In the genomic region with DNA sequence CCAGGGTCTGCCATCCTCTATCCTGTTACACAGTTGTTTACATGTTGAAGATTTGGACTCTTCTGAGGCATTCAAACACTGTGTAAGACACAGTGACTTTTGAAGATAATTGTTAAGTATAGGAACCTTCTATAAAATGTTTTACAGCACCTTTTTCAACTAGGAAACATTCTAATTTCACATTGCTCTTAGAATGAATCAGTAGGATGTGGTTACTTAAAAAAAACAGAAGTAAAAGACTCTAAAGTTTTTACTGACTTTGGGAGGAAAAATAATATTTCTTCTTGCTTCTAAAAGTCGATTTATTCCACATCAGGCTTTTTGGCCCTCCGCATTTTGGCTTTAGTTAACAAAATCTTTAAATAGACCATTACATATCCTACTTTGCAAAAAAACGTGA, we compare ENCODE assay signal across 23 mouse cellular contexts.
DNase-seq lines count a peak whose midpoint lies in the region; ATAC-seq and TF ChIP-seq lines count a peak whose summit lies in the region.
"Had no signal": no experiment of that assay in that cellular context is flagged by ENCODE, and none has a peak within 500 bp of the region (broad histone marks: within the 10 kb centered on the region; RNA-seq: fewer than 3 reads in every experiment).

No protein-coding gene starts in this region.

- peaks cover 10% of the 10 kb centered on the region for H3K4me1 ChIP-seq in limb, embryonic 14.5 days (ENCODE audit: control insufficient read depth, insufficient read depth, low read length)
- H3K4me1 ChIP-seq in limb, embryonic 10.5 days: peaks cover 15% of the 10 kb centered on the region
- peaks cover 15% of the 10 kb centered on the region; the same call in 1 of the 2 replicates for H3K4me1 ChIP-seq in embryonic facial prominence, embryonic 15.5 days
- H3K4me1 ChIP-seq: embryonic facial prominence, embryonic 12.5 days; forebrain, embryonic 12.5 days had no signal

- no peaks in the 10 kb centered on the region for H3K27me3 ChIP-seq in limb, embryonic 14.5 days (ENCODE audit: control insufficient read depth, insufficient read depth, low read length)
- no peaks in the 10 kb centered on the region for H3K27me3 ChIP-seq in limb, embryonic 10.5 days (ENCODE audit: low read depth, poor library complexity, severe bottlenecking)
- no peaks in the 10 kb centered on the region for H3K27me3 ChIP-seq in embryonic facial prominence, embryonic 15.5 days
- H3K27me3 ChIP-seq: embryonic facial prominence, embryonic 12.5 days; forebrain, embryonic 12.5 days; Patski had no signal

- no peaks in the 10 kb centered on the region for H3K36me3 ChIP-seq in limb, embryonic 14.5 days (ENCODE audit: control insufficient read depth, insufficient read depth, low read length)
- no peaks in the 10 kb centered on the region for H3K36me3 ChIP-seq in limb, embryonic 10.5 days
- no peaks in the 10 kb centered on the region for H3K36me3 ChIP-seq in embryonic facial prominence, embryonic 15.5 days
- H3K36me3 ChIP-seq: embryonic facial prominence, embryonic 12.5 days; forebrain, embryonic 10.5 days; forebrain, embryonic 12.5 days; G1E had no signal

- no peaks in the 10 kb centered on the region for H3K9me3 ChIP-seq in limb, embryonic 14.5 days (ENCODE audit: control insufficient read depth, low read length)
- no peaks in the 10 kb centered on the region for H3K9me3 ChIP-seq in limb, embryonic 10.5 days (replicated peaks)
- no peaks in the 10 kb centered on the region for H3K9me3 ChIP-seq in embryonic facial prominence, embryonic 15.5 days (replicated peaks)
- H3K9me3 ChIP-seq: embryonic facial prominence, embryonic 12.5 days; forebrain, embryonic 10.5 days; forebrain, embryonic 12.5 days; G1E had no signal

- no peak for TF ChIP-seq POLR2A in limb, embryonic 14.5 days (IDR thresholded peaks at IDR 0.05; ENCODE audit: borderline replicate concordance, extremely low read depth, insufficient read depth, insufficient read length)

- DNase-seq in limb, embryonic 14.5 days (ENCODE audit: low spot score): peak; percentile 14
- DNase-seq in limb, embryonic 10.5 days (ENCODE audit: low spot score): no peak
- DNase-seq in kidney, postnatal 14 days: no peak
- no peak for DNase-seq in cerebellum, postnatal 36 days
- DNase-seq: adrenal gland, adult 8-10 months; adrenal gland, postnatal 14 days; adrenal gland, postnatal 36 days; cerebellum, adult 11-12 months; cerebellum, adult 2 months; cerebellum, adult 9-10 months; cerebellum, postnatal 10 days; cerebellum, postnatal 25 days; embryo, embryonic 11 days had no signal

- H3K4me3 ChIP-seq in limb, embryonic 14.5 days (replicated peaks; ENCODE audit: low read length): no peak overlapping the region
- no peak overlapping the region for H3K4me3 ChIP-seq in limb, embryonic 10.5 days
- H3K4me3 ChIP-seq in embryonic facial prominence, embryonic 15.5 days (replicated peaks): no peak overlapping the region
- H3K4me3 ChIP-seq: embryonic facial prominence, embryonic 12.5 days; erythroblast, embryonic 14.5 days; forebrain, embryonic 10.5 days; forebrain, embryonic 12.5 days had no signal

- no peak overlapping the region for H3K27ac ChIP-seq in limb, embryonic 14.5 days (replicated peaks; ENCODE audit: low read depth, low read length)
- H3K27ac ChIP-seq in limb, embryonic 10.5 days: no peak overlapping the region
- H3K27ac ChIP-seq in embryonic facial prominence, embryonic 15.5 days (replicated peaks): peak overlapping the region; percentile 58; the same call in 1 of the 2 replicates
- H3K27ac ChIP-seq: embryonic facial prominence, embryonic 12.5 days; forebrain, embryonic 10.5 days; forebrain, embryonic 12.5 days had no signal

- H3K4me2 ChIP-seq in limb, embryonic 14.5 days (replicated peaks; ENCODE audit: low read depth, low read length, severe bottlenecking): no peak overlapping the region
- no peak overlapping the region for H3K4me2 ChIP-seq in embryonic facial prominence, embryonic 15.5 days (replicated peaks)
- H3K4me2 ChIP-seq: embryonic facial prominence, embryonic 12.5 days; forebrain, embryonic 12.5 days had no signal

- 75% methylated on average over 3 of the region's 3 CpGs for WGBS in limb, embryonic 14.5 days
- 92% methylated on average over 3 of the region's 3 CpGs for WGBS in limb, embryonic 10.5 days
- 50% methylated on average over 3 of the region's 3 CpGs for WGBS in embryonic facial prominence, embryonic 15.5 days

- no peak for ATAC-seq in limb, embryonic 14.5 days (ENCODE audit: low FRiP score, low read depth)
- ATAC-seq in embryonic facial prominence, embryonic 15.5 days (ENCODE audit: insufficient number of reproducible peaks, low FRiP score, low TSS enrichment, low read depth): no peak
- ATAC-seq: activated CD4-positive, CD25-positive, alpha-beta regulatory T cell, adult 4 months; forebrain, embryonic 14.5 days; forebrain, embryonic 16.5 days; Patski had no signal

- H3K9ac ChIP-seq in limb, embryonic 14.5 days (ENCODE audit: low read depth, low read length, severe bottlenecking): no peak overlapping the region
- no peak overlapping the region for H3K9ac ChIP-seq in embryonic facial prominence, embryonic 15.5 days
- H3K9ac ChIP-seq: embryonic facial prominence, embryonic 12.5 days; forebrain, embryonic 12.5 days had no signal
